Mouse (Mus musculus) lung, adult 2 months (tissue): ENCODE data around the gene Dkc1. TPM values are rescaled to one million over a fixed set of nuclear protein-coding genes. Genes with fewer than 3 reads are reported as not detected.
A peak's percentile ranks its signal among the peaks of the same experiment; 100 is the strongest.

ENCODE experiments used
- DNase-seq: peaks from one replicate; pipeline ENCODE4 v3.0.0; 2022
- H3K4me1 ChIP-seq: fragments of 200-500 bp; 2 replicates; pipeline ENCODE4 v1.6.1; 2011; ENCODE audit warnings: low read length; ENCODE audit not compliant: control insufficient read depth, insufficient read depth
- H3K4me3 ChIP-seq: fragments of 200-500 bp; replicated peaks from 2 replicates; pipeline ENCODE3; 2011; ENCODE audit warnings: low read depth, mild to moderate bottlenecking, control low read depth, low read length; ENCODE audit errors: extremely low read depth
- CTCF ChIP-seq: fragments of 200-500 bp; IDR thresholded peaks from 2 replicates; pipeline ENCODE4 v1.5.1; 2011; ENCODE audit warnings: mild to moderate bottlenecking, low read length, control low read depth; ENCODE audit not compliant: insufficient read depth
- POLR2A ChIP-seq: fragments of 200-500 bp; IDR thresholded peaks from 2 replicates; pipeline ENCODE4 v1.6.1; 2011; ENCODE audit warnings: low read depth, mild to moderate bottlenecking, control low read depth, low read length, borderline replicate concordance; ENCODE audit errors: extremely low read depth
- WGBS: fragments of 180-500 bp; shearing (Covaris S2); methylation state at CpG from one replicate; pipeline ENCODE4 v1.1.7; 2018; 5-methylcytosine and 5-hydroxymethylcytosine counted together
- polyA plus RNA-seq: library from polyadenylated mRNA; depleted of rRNA; stranded (reverse); fragments of >200 nt; gene quantifications from 2 replicates; pipeline ENCODE4 v1.2.3, GENCODE M21; 2012

The Dkc1 gene
- polyA plus RNA-seq, 1 experiment: 11.5 TPM

GRCm38 (mm10) chrX:75096163-75096770 lies 613 bp downstream of the Dkc1 start:
- WGBS: 35% methylated on average over 23 of the region's 23 CpGs
- TF ChIP-seq POLR2A (no peak), CTCF (no peak)
- peak; percentile 12 for DNase-seq
- no peaks in the 10 kb centered on the region for H3K4me1 ChIP-seq
- peak overlapping the region; percentile 88 for H3K4me3 ChIP-seq

GRCm38 (mm10) chrX:75098799-75099198 lies 3.1 kb downstream of the Dkc1 start:
- no peak for TF ChIP-seq POLR2A
- no peak for TF ChIP-seq CTCF
- DNase-seq: no peak
- WGBS: 84% methylated on average over 8 of the region's 8 CpGs
- H3K4me1 ChIP-seq: no peaks in the 10 kb centered on the region
- no peak overlapping the region for H3K4me3 ChIP-seq

- no peak for DNase-seq
- WGBS: 77% methylated on average over 6 of the region's 6 CpGs
- Histone ChIP-seq H3K4me3 (no peak overlapping the region), H3K4me1 (no peaks in the 10 kb centered on the region)
- TF ChIP-seq POLR2A (no peak), CTCF (no peak)
These were observed 6.6 kb downstream of the Dkc1 start for GRCm38 (mm10) chrX:75102293-75102692.

GRCm38 (mm10) chrX:75115550-75115949 lies 19.9 kb downstream of the Dkc1 start:
- TF ChIP-seq POLR2A: no peak
- no peak for TF ChIP-seq CTCF
- DNase-seq: no peak
- Histone ChIP-seq H3K4me3 (no peak overlapping the region), H3K4me1 (no peaks in the 10 kb centered on the region)

- DNase-seq: no peak
- Histone ChIP-seq H3K4me3 (no peak overlapping the region), H3K4me1 (peaks cover 2% of the 10 kb centered on the region; the same call in 1 of the 2 replicates)
- 89% methylated on average over 3 of the region's 3 CpGs for WGBS
- TF ChIP-seq POLR2A (no peak), CTCF (no peak)
These were observed 30.0 kb downstream of the Dkc1 start for GRCm38 (mm10) chrX:75125606-75126005.

- DNase-seq: no peak
- TF ChIP-seq POLR2A (no peak), CTCF (no peak)
- no peak overlapping the region for H3K4me3 ChIP-seq
- H3K4me1 ChIP-seq: peaks cover 2% of the 10 kb centered on the region; the same call in 1 of the 2 replicates
These were observed 31.2 kb downstream of the Dkc1 start for GRCm38 (mm10) chrX:75126893-75127292.

- TF ChIP-seq POLR2A (no peak), CTCF (no peak)
- peaks cover 2% of the 10 kb centered on the region; the same call in 1 of the 2 replicates for H3K4me1 ChIP-seq
- DNase-seq: peak; percentile 10
These were observed 32.8 kb downstream of the Dkc1 start for GRCm38 (mm10) chrX:75128333-75128980.

GRCm38 (mm10) chrX:75129474-75129873 lies 33.8 kb downstream of the Dkc1 start:
- 29% methylated on average over 2 of the region's 2 CpGs for WGBS
- Histone ChIP-seq H3K4me3 (no peak overlapping the region), H3K4me1 (peaks cover 2% of the 10 kb centered on the region; the same call in 1 of the 2 replicates)
- no peak for DNase-seq
- no peak for TF ChIP-seq CTCF
- TF ChIP-seq POLR2A: no peak

More at GRCm38 (mm10) chrX:75128333-75128980, 32.8 kb downstream of the Dkc1 start:
- no peak overlapping the region for H3K4me3 ChIP-seq

- 27% methylated on average over 36 of the region's 36 CpGs for WGBS
These were observed 35.0 kb downstream of the Dkc1 start, which contains the start of gene Mpp1 for GRCm38 (mm10) chrX:75130467-75131160. TSS of gene Mpp1 (minus strand) at chrX:75131016.

More at GRCm38 (mm10) chrX:75130467-75131160, 35.0 kb downstream of the Dkc1 start, which contains the start of gene Mpp1:
- DNase-seq: peak; percentile 69
- Histone ChIP-seq H3K4me1 (peaks cover 2% of the 10 kb centered on the region; the same call in 1 of the 2 replicates), H3K4me3 (peak within 1 kb of the TSS; percentile 83)
- TF ChIP-seq POLR2A (peak; percentile 78; the same call in 1 of the 2 replicates), CTCF (no peak)
